Mouse (Mus musculus) cortical plate, adult 2 months (tissue): ENCODE results near the gene Dhx16. TPM values are rescaled to one million over a fixed set of nuclear protein-coding genes. Genes with fewer than 3 reads are reported as not detected.

Source experiments
- H3K27ac ChIP-seq: fragments of 200-500 bp; 2 replicates; pipeline ENCODE4 v1.5.1; 2012; ENCODE audit warnings: low read length, control low read depth, inconsistent platforms; ENCODE audit not compliant: insufficient read depth
- H3K4me1 ChIP-seq: fragments of 200-500 bp; 2 replicates; pipeline ENCODE4 v1.6.1; 2011; ENCODE audit warnings: low read length; ENCODE audit not compliant: control insufficient read depth, insufficient read depth
- H3K4me3 ChIP-seq: fragments of 200-500 bp; 2 replicates; pipeline ENCODE4 v1.5.1; 2011; ENCODE audit warnings: mild to moderate bottlenecking, low read length, control low read depth; ENCODE audit not compliant: insufficient read depth
- CTCF ChIP-seq: fragments of 200-500 bp; IDR thresholded peaks from 2 replicates; pipeline ENCODE4 v1.5.1; 2011; ENCODE audit warnings: mild to moderate bottlenecking, control low read depth, low read length; ENCODE audit not compliant: insufficient read depth; ENCODE audit errors: extremely low read depth
- POLR2A ChIP-seq: fragments of 200-500 bp; IDR thresholded peaks from 2 replicates; pipeline ENCODE4 v1.6.1; 2011; ENCODE audit warnings: mild to moderate bottlenecking, low read length, control low read depth; ENCODE audit not compliant: insufficient read depth; ENCODE audit errors: extremely low read depth
- polyA plus RNA-seq: library from polyadenylated mRNA; depleted of rRNA; stranded (reverse); fragments of >200 nt; gene quantifications from 2 replicates; pipeline ENCODE4 v1.2.3, GENCODE M21; 2012

Dhx16 gene
- polyA plus RNA-seq, 1 experiment: 44.1 TPM

DNA sequence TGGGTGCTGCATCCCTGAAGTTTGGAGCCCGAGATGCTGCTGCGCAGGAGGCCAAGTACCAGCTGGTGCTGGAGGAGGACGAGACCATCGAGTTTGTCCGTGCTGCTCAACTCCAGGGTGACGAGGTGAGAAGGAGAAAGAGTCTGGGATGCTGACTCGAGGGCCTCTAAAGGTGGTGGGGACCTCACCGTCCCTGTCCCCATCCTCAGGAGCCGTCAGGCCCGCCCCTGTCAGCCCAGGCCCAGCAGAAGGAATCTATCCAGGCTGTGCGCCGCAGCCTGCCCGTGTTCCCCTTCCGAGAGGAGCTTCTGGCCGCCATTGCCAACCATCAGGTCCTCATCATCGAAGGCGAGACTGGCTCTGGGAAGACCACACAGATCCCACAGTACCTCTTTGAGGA, 3.3 kb downstream of the Dhx16 start:
- no peak overlapping the region for H3K27ac ChIP-seq
- peaks cover 3% of the 10 kb centered on the region for H3K4me1 ChIP-seq
- TF ChIP-seq POLR2A: no peak
- TF ChIP-seq CTCF: no peak

DNA sequence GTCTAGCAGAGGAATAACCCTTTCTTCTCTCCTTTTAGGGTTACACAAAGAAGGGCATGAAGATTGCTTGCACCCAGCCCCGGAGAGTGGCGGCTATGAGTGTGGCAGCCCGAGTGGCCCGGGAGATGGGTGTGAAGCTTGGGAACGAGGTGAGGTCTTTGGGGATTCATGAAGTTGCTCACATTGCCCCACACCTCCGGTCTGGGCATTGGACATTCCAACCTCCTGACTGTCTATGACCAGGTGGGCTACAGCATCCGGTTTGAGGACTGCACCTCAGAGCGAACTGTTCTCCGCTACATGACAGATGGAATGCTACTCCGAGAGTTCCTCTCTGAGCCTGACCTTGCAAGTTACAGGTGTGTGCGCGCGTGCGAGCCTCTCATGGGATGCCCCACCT, 4.2 kb downstream of the Dhx16 start:
- peaks cover 3% of the 10 kb centered on the region for H3K4me1 ChIP-seq
- H3K27ac ChIP-seq: no peak overlapping the region
- H3K4me3 ChIP-seq: no peak overlapping the region
- TF ChIP-seq CTCF (no peak), POLR2A (no peak)

More for the DNA sequence above, 3.3 kb downstream of the Dhx16 start:
- no peak overlapping the region for H3K4me3 ChIP-seq

DNA sequence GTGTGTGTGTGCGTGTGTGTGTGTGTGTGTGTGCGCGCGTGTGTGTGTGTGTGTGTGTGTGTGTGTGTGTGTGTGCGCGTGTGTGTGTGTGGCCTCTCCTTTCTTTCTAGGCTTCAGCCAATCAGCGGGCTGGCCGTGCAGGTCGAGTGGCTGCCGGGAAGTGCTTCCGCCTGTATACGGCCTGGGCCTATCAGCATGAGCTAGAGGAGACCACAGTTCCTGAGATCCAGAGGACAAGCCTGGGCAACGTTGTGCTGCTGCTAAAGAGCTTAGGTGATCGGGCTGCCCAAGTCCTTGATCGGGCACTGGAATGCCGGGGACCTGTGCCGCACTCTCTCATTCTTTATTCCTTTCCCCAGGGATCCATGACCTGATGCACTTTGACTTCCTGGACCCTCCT, 8.1 kb downstream of the Dhx16 start:
- Histone ChIP-seq H3K4me3 (no peak overlapping the region), H3K4me1 (no peaks in the 10 kb centered on the region), H3K27ac (no peak overlapping the region)
- TF ChIP-seq CTCF (no peak), POLR2A (no peak)

DNA sequence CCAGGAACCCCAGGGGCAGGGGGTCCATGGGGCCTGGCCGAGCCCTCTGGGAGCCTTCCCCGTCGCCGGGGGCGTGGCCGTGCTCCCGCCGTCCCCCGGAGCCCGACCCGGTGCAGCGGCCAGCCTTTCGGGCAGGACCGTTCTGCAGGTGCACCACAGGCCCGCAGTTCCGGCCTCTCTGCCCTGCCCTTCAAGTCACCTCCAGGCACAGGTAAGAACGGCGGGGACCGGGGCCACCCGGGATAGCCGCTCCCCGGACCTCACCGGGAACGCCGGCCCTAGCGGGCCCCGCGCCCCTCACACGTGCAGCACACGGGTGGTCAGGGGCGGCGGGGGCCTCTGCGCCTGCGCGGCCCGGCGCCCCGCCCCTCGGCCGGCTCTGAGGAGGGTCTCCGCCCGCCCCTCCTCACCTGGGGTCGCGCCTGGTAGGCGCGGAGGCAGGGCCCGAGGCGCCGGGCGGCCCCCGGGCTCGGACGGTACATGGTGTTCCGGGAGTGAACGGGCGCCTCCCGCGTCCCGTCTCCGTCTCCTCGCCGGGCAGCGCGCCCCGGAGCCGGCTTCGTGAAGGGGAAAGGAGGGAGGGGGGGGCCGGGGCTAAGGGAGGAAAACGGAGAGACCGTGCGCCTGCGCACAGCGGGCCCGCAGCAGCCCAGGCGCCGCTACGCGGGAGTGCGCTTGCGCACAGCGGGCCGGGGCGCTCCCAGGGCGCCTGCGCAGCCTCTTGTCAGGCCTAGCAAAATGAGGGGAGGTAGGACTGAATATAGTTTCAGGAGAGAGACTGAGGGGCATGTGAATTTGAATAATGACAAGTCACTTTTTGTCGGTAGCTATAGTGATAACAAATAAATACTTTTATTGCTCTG, 17.4 kb downstream of the Dhx16 start, which contains the start of gene 2310061I04Rik:
2310061I04Rik (minus strand) TSS at position 651 of the 863 bp plus-strand sequence.
- H3K27ac ChIP-seq: peak within 1 kb of the TSS; percentile 96
- peak within 1 kb of the TSS; percentile 78 for H3K4me3 ChIP-seq
- TF ChIP-seq CTCF (no peak), POLR2A (peak; percentile 68)
- H3K4me1 ChIP-seq: peaks cover 2% of the 10 kb centered on the region; the same call in 1 of the 2 replicates

DNA sequence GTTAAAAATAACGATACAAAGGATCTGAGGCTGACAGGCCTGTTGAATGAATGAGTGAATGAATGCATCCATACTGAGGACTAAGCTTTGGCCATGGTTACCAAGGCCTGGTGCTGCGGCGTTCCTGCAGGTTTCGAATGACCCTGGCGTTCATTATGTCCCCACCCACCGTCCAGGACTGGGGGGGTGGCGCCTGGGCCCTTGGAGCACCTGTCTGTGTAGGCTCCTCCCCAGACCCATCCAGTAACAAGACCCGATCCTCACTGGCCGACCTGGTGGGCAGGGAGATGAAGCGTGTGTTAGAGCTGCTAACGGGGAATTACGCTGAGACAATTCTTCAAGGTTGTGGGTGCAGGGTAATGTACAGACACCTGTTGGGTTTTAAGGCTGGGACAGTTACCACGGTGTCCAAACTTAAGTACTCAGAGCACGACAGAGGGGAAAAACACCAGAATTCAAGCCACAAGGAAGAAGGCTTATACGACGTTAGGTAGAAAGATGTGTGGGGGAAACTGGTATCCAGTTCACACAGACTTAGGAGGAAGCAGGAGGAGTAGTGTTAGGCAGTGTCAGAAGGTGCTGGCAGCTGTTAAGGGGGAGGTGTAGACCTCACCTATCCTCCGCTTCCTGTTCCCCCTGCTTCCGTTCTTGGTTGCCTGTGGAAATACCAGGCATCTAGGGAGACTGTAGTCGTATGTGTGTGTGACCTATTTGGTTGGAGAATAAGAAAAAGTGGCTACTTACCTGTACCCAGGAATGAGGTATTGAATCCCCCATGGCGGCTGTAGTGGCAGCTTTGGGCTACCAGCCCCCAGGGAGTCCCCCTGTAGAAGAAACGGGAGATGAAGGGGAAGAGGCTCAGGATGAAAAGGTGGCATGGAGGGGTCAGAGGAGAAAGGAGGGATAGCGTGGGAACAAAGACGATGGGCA, 18.3 kb downstream of the Dhx16 start:
- no peak for TF ChIP-seq POLR2A
- no peak for TF ChIP-seq CTCF
- Histone ChIP-seq H3K4me1 (peaks cover 2% of the 10 kb centered on the region; the same call in 1 of the 2 replicates), H3K4me3 (peak overlapping the region; percentile 78), H3K27ac (peak overlapping the region; percentile 66)

DNA sequence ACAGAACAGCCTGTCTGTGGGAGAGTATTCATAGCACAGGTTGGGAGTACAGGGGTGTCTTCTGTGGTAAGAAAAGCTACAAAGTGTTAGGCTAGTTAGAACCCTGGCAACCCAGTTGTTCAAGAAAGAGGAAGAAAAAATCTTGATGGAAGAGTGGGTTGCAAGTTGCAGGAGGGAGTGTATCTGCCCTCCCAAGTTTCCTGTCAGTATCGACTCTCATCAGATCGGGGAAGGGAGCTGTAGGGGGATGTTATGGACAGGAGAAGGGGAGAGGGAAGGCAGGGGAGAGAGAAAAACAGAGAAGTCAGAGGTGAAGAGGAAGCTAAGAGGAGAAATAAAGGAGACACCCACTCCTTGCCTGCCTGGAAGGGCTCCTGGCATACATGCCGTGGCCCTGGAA, 21.0 kb downstream of the Dhx16 start:
- TF ChIP-seq POLR2A: no peak
- no peak for TF ChIP-seq CTCF
- Histone ChIP-seq H3K4me1 (peaks cover 2% of the 10 kb centered on the region; the same call in 1 of the 2 replicates), H3K27ac (no peak overlapping the region), H3K4me3 (no peak overlapping the region)

DNA sequence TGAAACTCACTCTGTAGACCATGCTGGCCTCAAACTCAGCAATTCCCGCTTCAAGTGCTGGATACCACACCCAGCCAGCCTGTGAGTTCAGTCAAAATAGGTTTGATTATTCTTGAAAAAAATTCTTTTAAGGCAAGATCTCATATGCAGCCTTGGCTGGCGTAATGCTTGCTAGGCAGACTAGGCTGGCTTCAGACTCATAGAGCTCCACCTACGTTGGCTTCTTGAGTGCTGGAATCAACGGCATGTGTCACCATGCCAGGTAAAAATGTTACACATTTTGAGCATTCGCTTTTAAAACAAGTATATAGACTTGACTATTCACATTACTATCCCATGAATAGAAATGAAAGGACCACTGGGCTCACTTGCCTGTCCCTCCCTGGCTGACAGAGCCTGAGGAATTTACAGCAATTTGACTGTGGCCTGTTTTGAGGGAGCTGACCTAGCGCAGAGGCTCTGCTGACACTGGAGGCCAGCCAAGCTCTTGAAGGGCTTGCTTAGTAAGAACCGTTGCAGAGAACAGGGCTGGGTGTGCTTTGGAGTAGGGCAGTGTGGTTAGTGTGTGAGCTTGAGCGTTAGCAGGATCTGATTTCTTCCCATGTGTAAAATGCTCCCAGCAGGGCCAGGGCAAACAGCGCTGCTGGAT, 23.8 kb downstream of the Dhx16 start:
- no peak for TF ChIP-seq CTCF
- TF ChIP-seq POLR2A: no peak

DNA sequence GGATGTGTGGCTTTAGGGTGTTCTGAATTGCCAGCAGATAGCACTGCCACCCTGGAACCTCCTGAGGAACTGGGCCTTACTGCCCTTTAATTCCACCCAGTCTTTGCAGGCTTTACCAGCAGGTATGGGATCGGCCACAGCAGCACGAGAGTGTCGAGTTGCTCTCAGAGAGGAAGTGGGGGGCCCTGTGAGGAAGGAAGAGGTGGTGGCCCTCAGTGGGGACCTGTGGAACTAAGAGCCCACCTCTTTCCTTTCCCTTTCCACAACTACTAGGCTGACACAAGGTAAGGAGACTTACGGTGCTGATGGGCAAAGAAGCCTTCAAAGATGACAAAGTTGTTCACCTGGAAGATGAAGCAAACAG, 24.4 kb downstream of the Dhx16 start:
- no peak overlapping the region for H3K27ac ChIP-seq
- H3K4me3 ChIP-seq: no peak overlapping the region
- TF ChIP-seq CTCF (no peak), POLR2A (no peak)
- H3K4me1 ChIP-seq: no peaks in the 10 kb centered on the region

More for the DNA sequence above, 23.8 kb downstream of the Dhx16 start:
- H3K4me3 ChIP-seq: no peak overlapping the region
- no peak overlapping the region for H3K27ac ChIP-seq
- no peaks in the 10 kb centered on the region for H3K4me1 ChIP-seq

DNA sequence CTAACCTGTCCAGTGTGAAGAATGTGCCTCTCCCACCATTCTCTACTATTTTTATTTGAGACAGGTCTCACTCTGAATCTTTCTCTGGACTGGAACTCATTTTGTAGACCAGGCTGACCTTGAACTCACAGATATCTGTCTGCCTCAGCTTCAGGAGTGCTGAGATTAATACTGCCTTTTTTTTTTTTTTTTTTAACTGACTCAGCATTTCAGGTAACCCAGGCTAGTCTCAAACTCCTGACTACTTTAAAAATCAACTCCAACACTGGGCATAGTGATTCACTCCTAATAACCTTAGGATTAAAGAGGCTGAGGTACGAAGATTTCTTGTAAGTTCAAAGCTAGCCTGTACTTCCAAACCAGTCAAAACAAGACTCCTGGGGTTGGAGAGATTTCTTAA, 26.0 kb downstream of the Dhx16 start:
- no peak overlapping the region for H3K27ac ChIP-seq
- no peak overlapping the region for H3K4me3 ChIP-seq
- TF ChIP-seq CTCF (no peak), POLR2A (no peak)
- no peaks in the 10 kb centered on the region for H3K4me1 ChIP-seq
